Mouse (Mus musculus) thymus, postnatal 36 days (tissue): ENCODE measurements around the gene Hdac9.
A peak's percentile ranks its signal among the peaks of the same experiment; 100 is the strongest.

Experiments used
- DNase-seq, 2 experiments: peaks; one replicate each; pipeline ENCODE4 v3.0.0; 2022; ENCODE audit warnings: mixed read lengths in 2 of 2

Gene Hdac9

DNA sequence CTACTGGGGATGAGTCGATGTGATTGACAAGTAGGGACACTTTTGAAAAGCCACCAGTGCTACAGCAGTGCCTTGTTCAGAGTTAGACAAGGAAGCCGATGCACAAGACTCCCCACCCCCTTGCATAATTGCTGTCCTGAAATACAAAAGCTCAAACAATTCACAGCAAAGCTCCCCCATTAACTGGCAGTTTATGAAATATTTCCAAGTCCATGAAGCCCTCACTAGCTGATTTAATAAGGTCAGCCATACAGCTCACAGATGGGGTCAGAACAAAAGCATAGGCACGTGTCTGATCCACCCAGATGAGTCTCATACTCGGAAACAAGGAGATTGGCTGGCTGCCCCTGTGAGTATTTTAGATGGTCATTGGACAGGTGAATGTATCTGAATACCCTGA, 228.0 kb downstream of the Hdac9 start:
- DNase-seq: no peak

DNA sequence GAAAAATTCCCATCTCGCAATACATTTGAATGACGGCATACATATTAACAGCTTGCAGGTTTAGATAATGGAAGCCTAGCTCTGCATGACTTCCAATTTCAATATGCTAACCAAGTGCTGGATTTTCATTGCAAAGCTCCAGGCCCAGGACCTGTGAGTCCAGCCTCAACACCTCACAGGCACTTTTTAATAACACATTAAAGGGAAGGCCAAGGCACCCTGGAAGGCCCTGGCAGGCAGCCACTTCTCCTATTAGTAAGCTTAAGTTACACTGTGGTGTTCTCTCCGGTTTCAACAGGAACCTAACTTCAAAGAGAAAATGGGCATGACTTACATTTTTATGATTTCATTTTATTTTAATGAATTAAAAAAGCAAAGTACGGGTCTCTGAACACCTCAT, 233.5 kb downstream of the Hdac9 start:
- DNase-seq: no peak

DNA sequence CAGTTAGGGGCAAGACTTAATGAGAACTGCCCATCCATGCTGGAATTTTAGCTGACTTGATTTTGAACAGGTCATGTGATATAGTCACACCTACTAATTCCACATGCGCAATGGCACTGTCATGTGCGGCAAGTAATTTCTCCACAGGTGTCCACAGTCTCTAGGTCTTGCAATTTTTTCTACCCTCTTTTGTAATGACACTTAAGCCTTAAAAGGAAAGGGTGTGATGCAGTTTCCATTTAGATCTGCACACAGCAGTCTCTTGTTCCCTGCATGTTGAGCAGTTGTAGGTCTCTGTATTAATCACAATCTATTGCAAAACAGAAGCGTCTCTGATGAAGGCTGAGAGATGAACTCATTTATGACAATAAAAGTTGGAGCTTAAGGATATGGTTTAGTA, 234.2 kb downstream of the Hdac9 start:
- no peak for DNase-seq

DNA sequence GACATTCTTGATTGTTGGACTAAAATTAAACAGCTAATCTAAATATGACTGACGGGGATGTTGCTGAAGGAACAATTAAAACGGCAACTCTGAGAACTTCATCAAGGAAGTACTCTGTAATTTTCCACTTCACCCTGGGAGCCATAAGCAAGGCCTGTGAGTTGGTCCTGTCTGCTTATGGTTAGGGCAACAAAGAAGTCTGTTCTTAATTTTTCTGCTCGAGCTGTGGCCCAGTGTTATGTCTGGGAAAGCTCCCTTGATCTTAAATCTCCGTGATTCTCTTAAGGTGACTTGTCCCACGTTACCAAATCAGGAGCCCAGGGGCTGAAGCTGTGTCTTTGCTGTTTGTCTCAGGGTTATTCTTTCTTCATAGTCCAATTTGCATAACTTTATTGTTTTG, 236.3 kb downstream of the Hdac9 start:
- DNase-seq: no peak

DNA sequence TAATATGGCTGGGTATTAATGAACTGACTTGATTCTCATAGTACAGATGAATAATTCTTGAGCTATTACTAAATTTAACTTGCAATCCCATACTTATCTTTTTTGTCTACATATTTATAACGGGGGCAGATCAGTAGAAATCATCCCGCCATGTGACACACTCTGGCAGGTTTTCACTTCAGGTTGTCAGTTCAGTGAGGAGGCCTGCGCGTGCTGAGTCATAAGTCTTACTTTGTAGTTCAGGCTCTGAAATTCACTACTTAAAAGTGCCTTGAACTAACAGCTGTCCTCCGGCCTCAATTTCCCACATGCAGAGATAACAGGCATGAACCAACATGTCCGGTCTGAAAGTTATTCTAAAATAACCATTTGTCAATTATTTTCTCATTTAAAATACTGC, 239.8 kb downstream of the Hdac9 start:
- no peak for DNase-seq

DNA sequence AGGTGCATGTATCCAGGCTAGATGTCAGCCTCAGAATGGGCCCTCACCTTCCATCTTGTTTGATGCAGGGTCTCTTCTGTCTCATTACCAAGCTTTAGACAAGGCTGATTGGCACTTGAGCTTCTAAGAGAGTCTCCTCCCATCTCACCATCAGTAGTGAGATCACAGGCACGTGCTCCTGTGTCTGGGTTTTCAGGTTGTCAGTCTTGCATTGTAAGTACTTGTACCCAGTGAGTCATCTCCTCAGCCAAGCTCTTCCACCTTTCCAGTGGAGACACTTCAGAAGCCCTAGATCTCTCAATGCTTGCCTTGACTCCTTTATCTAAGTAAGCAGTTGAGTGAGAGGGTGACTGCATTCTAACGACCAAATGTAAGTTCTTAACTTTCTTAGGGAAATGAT, 242.7 kb downstream of the Hdac9 start:
- DNase-seq: no peak

DNA sequence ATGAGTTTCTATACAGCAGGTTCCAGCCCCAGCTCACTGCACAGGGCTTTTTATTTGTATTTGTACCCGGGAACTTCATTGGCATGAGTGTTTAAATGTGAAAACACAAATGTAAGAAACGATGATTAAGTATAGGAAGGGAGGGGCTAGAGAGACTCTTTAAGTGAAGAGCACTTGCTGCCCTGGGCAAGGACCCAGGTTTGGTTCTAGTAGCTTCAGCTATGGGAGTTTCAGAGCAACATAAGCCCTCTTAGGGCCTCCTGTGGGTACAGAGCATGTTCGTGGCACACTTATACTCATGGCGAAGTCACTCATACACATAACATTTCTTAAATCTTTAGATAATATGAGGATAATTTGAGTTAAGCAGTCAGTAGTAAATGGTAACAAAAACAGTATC, 243.4 kb downstream of the Hdac9 start:
- no peak for DNase-seq

DNA sequence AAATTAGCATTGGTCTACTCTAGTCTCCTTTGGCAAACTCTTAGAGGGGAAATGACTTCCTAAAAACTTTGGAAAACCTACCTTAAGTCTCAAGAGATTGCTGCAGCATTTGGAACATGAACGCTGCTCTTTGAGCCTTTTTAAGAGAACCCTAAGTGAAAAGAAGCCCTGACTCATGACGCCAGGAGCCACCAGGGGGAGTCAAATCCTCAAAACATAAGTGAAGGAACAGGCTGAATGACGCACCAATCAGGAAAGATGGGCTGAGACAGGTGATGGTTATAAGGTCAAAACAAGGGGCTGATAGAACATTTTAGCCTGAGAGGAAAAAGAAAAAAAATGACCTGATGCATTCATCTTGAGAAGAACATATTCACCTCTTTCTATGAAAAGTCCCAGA, 252.1 kb downstream of the Hdac9 start:
- DNase-seq: peak; percentile 42 to 59

DNA sequence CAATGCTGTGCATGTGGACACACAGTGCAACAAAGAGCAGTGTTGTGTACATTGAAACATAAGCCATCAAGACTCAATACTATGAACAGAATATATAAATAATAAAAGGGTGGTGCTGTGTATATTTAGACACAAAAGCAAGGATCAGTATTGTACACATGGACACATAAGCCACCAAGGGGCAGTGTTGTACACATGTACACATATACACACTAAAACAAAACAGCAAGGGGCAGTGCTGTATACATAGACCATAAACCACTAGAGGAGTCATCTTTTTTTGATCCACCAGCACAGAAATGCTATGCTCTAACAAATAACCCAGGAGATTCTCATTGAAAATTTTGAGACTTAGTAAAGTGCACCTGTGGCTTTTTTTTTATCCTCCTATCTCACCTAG, 255.5 kb downstream of the Hdac9 start:
- DNase-seq: no peak

DNA sequence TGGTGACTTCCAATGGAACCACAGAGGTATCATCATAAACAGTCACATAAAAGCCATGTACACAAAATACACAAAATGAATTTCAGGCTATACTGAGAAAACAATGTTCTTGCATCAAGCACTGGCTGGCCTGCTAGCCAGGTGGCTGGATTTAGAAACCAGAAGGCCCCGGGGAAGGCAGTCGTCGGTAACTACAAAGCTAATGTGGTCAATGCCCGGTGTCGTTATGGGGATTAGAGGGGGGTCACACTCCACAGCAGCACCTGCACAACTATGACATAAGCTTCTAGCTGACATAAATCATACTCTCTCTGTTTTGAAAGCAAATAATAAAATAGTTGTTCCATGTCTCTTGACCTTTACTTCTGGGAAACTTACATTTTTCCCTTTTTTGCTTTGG, 256.9 kb downstream of the Hdac9 start:
- peak in 1 of 2 experiments; percentile 5 for DNase-seq

DNA sequence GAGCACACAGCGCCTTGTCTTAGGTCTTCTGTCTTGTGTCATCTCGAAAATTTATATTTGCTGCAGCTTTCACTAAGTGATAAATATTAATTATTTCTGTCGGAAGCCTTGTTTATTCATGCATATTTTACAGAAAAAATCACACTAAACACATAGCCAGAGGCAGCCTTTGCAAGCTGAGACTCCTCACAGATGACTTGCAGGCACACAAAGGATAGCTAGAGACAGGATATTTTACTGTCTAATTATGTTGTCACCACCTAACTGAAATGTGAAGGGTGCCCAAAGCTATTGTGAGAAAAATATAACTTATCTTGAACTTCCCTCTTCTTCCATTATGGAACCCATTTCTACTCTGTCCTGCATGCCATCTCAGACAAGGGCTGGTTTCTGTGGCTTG, 258.3 kb downstream of the Hdac9 start:
- no peak for DNase-seq

DNA sequence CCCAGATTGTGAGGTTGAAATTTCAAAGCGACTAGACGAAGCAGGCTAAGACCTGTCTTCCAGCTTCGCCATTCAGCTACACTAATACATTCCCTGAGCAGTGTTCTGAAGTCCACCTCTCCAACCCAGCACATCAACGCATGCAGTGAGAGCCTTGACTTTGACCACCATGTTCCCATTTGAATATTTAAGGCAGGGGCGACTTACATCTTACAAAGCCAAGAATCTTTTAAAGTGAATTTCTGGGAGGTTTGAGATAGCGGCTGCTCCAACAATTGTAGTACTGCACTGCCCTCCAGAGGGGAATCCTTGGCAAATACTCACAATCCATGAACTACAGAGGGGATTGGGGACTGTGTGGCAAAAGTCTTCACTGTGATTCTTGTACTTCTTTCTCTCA, 258.8 kb downstream of the Hdac9 start:
- no peak for DNase-seq

DNA sequence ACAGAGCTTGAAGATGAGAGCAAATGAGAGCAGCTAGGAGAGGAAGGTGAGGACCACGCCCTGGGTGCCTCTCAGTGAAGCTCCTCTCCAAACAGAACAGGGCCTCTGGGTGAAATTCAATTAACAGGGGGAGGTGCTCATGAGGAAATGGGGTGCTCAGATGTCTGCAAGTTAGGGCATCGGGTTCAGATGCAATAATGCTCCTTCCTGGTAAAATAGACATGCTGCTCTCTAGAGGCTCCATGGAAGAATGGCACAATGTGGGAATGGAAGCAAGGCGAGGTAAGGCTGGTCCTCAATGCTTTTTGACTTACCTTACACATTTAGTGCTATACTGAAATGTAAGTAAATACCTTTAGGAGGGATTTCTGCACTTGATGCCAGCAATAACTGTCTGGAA, 263.3 kb downstream of the Hdac9 start:
- DNase-seq: no peak

DNA sequence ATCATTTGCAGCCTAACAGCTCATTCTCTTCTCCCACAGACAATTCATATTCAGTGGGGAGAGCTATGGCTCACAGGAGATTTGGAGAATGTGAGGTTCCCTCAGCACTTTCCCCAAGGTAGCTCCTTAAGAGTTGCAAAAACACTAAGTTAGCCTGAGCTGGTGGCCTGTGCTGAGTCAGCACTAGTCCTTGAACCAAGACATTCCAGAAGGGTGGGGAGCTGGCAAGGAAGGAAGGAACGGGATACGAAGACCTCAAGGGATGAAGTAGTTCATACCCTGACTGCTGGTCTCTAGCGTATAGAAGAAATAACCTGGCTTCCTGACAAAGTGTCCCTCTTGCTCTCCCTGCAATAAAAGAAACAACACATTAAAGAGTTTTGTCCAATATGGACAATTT, 268.1 kb downstream of the Hdac9 start:
- no peak for DNase-seq

DNA sequence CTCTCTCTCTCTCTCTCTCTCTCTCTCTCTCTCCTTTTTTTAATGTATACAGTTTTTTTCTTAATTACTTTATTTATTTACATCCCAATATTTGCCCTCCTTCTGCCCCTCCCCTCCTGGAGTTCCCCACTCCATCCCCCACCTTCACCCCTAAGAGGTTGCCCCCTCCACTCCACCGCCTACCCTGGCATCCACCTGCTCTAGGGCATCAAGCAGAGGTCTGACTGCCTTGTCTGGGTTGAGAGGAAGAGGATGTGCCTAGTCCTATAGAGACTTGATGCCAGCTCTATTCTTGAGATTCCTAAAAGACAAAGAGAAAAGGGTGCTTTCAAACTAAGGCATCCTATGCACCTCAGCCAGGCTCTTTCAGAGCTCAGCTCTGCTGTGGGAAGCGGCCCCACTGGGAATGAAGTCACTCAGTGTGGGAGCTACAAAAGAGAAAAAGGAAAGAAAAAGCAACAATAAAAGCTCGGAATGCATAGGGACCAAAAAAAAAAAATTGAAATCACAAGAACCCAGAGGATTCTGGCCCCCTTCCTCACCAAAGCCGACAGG, 275.1 kb downstream of the Hdac9 start:
- no peak for DNase-seq

DNA sequence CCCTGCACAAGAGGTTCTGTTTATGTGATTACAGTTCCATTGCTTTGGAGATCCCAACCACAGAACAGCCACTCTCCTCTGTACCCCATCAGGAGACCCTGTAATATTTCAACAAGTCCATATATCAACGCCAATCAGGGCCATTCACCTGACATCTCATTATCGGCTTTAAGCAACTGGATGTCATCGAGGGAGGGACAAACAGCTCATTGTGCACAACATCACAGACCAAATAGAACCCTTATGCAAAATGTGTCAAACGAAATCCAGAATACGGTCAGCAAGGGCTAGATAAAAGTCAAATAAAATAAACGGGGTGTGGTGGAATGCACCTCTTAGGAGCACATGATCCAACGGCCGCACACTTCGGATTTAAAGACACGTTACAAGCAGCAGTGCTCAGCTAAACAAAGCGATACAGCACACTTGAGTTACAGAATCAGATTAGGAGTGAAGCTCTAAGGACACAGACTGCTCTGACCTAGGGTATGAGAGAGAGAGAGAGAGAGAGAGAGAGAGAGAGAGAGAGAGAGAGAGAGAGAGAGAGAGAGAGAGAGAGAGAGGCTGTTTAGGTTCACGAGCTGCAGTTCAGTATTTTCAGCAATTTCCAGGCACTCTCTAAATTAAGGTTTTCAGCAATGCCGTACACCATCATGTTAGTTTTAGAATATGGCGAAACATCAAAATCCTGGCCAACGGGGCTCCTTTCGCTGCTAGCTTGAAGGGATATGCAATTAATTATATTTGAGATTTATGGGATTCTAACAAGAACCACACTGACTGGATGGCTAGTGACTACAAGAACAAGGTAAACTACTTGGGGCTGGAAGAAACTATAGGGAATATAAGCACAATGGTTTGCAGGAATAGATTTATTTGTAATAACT, 279.4 kb downstream of the Hdac9 start:
- no peak for DNase-seq

DNA sequence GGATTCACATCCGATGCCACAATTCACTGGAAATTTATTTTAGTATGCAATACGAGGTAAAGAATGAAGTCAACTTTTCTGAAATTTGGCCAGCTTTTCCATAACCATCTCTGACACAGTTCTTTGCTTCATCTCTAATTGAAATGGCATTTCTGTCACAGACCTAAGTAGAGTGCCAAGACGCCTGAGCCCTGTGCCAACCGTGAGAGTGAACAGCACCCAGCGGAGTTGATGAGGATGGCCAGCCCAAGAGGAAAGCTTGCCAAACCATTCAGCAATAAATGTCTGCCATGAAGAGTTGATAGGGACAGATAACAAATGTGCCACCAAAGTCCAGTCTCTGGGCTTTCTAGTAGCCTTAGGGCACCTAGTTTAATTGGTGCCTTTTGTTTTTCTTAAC, 297.8 kb downstream of the Hdac9 start:
- no peak for DNase-seq

DNA sequence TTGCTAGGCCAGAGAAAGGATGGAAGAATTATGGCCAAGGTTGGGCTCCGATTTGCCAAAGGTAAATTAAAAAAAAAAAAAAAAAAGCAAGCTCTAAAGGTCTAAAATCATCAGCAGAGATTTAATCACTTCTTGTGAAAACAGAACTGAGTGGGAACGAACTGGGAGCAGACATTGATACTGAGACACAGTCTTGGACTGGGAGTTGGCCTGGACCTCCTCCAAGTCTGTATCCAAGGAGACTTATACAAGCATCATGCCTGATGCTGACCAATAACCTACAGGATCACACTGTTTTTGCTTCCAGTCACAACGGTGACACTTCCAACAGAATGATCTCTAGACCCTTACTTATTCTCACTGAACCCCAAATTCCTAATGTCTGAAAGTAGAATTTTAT, 298.6 kb downstream of the Hdac9 start:
- DNase-seq: no peak

DNA sequence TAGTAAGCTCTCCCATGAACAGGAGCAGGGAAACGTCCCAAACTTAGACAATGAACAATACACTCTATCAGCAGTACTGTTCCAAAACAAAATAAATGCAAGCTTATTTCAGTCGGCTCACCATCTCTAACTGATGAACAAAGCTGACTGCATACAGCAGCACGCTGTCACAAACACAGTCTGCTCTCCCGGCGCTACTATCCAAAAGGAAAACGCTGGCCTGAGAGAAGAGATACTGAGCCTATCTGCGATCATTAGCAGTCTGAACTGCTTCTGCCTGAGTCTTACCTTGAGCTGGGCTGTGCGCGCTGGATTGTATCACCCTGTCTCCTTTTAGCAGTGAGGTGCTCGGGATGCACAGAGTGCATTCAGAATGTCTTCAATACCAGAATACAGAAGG, 299.1 kb downstream of the Hdac9 start:
- DNase-seq: no peak

DNA sequence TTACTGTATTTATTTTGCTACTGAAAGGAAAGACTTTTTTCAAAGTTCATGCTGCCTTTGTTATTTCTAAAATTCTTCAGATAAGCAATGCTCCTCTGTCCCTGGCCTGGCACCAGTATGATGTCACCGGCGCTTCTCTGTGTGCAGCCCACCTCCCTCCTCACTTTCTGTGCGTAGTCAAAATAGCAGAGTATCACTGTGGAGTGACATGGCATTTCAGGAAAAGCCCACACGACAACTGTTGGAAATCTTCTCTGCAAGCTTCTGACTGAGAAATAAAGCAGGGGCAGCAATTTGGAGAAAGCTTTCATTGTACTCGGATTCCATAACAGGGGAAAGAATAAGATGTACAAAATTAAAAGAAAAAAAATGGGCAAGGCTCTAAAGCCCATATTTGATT, 302.1 kb downstream of the Hdac9 start:
- DNase-seq: no peak

DNA sequence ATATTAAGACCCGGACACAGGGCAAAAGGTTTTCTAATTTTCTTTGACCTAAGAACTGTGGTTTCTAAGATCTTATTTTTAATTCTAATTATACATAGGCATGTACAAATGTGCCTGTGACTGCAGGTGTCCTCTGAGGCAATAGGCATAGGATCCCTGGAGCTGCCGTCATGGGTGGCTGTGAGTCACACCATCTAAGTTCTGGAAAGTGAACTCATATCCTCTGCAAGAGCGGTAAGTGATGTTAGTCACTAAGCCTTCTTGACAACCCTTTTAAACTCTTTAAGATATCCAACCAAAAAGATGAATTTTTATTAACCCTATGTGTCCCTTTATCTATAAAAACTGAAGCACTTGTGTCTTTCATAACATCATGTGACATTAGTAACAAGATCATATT, 304.4 kb downstream of the Hdac9 start:
- no peak for DNase-seq

DNA sequence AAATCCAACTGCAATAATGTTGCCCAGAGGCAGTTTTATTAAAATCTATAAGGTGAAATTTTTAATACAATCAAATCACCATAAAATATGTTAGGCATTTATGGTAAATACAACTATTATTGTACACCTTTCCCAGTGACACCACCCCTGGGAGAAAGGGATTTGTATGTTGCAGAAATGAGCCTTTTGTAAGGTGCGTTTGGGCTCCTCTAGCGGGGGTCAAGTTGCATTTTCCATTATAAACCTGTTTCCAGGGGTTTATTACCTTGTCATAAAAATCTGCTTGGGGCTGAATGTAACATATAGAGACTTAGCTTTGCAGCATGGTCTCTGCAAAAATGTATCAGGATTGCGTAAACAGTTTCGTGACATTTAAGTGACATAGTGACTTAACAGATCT, 312.4 kb downstream of the Hdac9 start:
- no peak for DNase-seq

DNA sequence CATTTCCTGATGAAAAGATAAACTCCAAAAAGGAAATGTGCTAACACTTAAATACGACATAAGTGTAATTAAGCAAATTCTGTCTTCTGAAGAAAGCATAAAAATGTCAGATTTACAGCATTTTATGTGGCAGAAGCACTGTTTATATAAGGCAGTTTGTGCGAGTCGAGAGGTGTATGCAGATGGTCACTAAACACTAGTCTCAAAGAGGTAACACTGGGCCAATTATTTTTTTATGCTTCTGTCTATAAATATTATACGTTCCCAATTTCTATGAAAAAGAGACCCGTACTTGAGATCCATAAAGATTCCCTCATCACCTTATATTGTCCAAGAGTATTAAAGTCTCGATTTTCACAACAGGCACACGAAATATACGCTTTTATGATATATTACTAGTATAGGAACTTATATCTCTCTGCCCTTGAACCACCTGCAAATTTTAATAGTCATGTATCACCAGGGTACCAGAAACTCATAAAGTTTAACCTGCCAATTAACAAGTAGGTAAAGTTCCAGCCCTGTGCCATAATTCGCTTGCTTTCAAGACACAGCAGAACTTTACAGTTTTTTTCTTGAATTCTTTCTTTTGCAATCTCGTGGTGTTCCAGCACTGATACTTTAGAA, 322.6 kb downstream of the Hdac9 start:
- no peak for DNase-seq

DNA sequence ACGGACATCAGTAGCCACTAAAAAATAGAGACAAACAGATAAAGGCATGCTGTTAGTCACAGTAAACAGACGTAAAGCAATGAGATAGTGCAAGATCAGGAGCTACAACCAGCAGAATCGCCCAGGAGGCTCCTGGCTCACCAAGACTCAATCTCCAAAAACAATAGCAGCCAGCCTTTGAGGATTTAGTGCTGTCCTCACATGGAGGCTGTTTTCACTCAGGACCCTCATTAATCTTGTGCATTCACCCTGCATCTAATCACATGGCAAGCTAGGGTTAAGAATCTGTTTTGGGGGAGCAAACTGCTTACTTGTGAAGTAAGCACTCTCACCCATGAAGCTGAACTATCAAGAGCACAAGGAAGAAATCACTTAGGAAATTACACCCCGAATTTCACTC, 329.7 kb downstream of the Hdac9 start:
- no peak for DNase-seq
